Mouse (Mus musculus) testis, postnatal 14 days (tissue): ENCODE measurements around the gene Nos2.
"Not testable (repeated sequence)": the region's sequence is repeated elsewhere in the genome, so short reads cannot be mapped to it uniquely, and the experiment has no call there.

Source experiments
- DNase-seq: peaks from one replicate; pipeline ENCODE4 v3.0.0; 2021; ENCODE audit warnings: low spot score

Nos2 gene

GRCm38 (mm10) chr11:78989206-78989605, 68.6 kb downstream of the Nos2 start:
- not testable (repeated sequence) for DNase-seq

- no peak for DNase-seq
Observed at GRCm38 (mm10) chr11:78990096-78990495, 69.5 kb downstream of the Nos2 start.

- DNase-seq, result not testable (repeated sequence)
Observed at GRCm38 (mm10) chr11:78990875-78991543, 70.4 kb downstream of the Nos2 start.

GRCm38 (mm10) chr11:78999118-78999517, 78.5 kb downstream of the Nos2 start:
- no peak for DNase-seq

GRCm38 (mm10) chr11:79001871-79002270, 81.3 kb downstream of the Nos2 start:
- DNase-seq, result no peak

GRCm38 (mm10) chr11:79002551-79002951, 82.0 kb downstream of the Nos2 start:
- no peak for DNase-seq

GRCm38 (mm10) chr11:79003053-79003768, 82.6 kb downstream of the Nos2 start:
- DNase-seq, result no peak

DNA sequence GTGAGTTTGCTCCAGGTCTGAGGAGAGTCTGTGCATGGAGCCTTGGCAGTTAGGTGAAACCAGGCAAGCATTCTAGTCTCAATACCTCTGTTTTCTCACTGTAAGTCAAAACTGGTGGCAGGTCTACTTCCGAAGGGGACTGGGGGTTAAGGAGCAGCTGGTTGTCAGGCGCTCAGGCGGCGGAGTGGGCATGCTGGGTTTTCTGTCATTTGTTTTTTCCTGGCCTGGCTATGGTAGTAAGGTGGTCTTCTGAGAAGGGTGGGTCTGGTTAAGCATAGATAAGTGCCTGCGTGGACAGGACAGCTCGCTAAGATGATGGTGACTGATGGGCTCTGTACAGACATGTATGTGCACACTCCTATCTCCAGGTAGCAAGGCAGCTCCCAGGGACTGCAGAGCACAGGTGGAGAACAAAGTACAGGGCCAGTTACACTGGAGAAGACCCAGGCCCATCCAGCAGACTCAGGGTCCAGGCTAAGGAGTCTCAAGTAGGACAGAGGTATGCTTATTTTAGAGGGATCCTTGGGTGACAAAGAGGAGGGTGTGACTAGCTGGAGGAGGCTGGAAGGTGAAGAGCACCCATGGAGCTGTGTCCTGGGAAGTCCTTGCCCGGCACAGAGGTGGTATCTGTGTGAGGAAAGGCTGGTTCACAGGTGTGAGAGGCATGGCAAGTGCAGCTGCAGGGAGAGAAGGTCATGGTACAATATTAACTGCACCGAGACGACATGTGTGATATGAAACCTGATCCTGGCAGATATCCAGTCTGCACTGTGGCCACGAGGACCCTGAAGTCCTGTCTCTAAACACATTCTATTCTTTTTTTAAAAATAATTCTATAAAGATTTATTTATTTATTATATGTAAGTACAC, 83.4 kb downstream of the Nos2 start:
- no peak for DNase-seq

- no peak for DNase-seq
Observed at GRCm38 (mm10) chr11:79005578-79006394, 85.2 kb downstream of the Nos2 start.

- no peak for DNase-seq
Observed at GRCm38 (mm10) chr11:79006417-79006816, 85.8 kb downstream of the Nos2 start.

GRCm38 (mm10) chr11:79007356-79007755, 86.8 kb downstream of the Nos2 start:
- not testable (repeated sequence) for DNase-seq

DNA sequence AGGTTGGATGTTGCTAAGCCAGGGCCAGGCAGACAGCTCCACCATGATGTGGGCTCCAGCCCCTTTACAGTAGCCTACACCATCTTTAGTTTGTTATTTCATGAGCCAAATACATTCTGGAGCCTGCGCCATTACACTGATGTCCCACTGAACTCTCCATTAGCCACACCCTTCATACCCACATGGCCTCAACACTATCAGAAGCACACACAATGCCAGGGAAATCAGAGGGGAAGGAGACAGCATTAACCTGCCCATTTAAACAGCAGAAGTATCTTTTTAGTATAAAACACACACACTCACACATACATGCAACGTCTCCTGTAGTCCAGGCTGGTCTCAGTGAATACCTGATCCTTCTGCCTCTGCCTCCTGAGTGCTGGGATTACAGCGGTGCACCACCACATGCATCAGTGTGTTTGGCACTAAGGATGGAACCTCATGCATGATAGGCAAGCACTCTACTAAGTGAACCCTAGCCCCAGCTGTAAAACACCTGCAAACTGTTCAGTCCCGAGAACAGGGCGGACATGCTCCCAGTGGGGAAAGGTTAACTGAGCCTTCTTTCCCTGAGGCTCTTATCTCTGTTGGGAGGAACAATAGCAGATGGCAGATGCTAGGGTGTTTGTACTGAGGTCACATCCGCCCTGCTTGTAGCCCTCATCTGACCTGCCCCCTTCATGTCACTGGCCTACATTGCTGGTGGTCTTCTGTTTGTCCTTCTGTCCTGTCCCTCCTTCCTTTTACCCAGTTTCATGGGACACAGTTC, 87.6 kb downstream of the Nos2 start:
- no peak for DNase-seq

DNA sequence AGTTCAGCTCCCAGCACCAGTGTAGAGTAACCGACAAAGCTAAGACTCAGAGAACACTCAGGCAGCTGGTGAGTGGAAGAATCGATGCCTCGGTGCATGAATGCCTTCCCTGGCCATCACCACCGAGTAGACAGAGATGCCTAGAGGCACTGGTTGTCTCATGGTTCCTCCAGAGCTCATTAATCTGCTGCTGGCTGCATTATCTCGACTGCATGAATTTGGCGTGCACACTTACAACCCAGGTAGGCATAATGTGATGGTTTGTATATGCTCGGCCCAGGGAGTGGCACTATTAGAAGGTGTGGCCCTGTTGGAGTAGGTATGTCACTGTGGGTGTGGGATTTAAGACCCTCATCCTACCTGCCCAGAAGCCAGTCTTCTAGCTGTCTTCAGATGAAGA, 88.3 kb downstream of the Nos2 start:
- DNase-seq, result no peak
